Mouse (Mus musculus) Patski (cell line): ENCODE data around the gene Tbcb. TPM values are rescaled to one million over a fixed set of nuclear protein-coding genes. Genes with fewer than 3 reads are reported as not detected.

Source experiments
- ATAC-seq: fragments of 100-300 bp; one replicate; pipeline ENCODE4 v1.8.0; 2021
- CTCF ChIA-PET: fragments of 350-600 bp; sonication (Branson Sonifier 250); formaldehyde crosslinking; loops from one replicate; lab custom pipeline; 2022; ENCODE audit warnings: inconsistent platforms; lab: Charles Lee
- POLR2A ChIA-PET: fragments of 350-600 bp; sonication (Branson Sonifier 250); formaldehyde crosslinking; loops from one replicate; lab custom pipeline; 2022; ENCODE audit warnings: antibody characterized with exemption, inconsistent platforms; lab: Charles Lee
- DNase-seq: peaks from one replicate; pipeline ENCODE4 v3.0.0-alpha.2; 2011; ENCODE audit warnings: low read depth, low spot score
- H3K27me3 ChIP-seq: fragments of 371-371 bp; one replicate; pipeline ENCODE4 v1.5.1; 2021
- CTCF ChIP-seq: fragments of 100-300 bp; IDR thresholded peaks from one replicate; pipeline ENCODE4 v1.5.1; 2021
- in situ Hi-C: fragments of 300-500 bp; cut with MboI; formaldehyde crosslinking; loops from 3 replicates; pipeline ENCODE4 v1.11.1; 2018; ENCODE audit warnings: low pct_unique_long_range_greater_than_20kb, mixed read lengths
- polyA plus RNA-seq: library from polyadenylated mRNA; unstranded; gene quantifications from one replicate; pipeline ENCODE4 v1.2.3, GENCODE M21; 2021

The Tbcb gene
- polyA plus RNA-seq, 1 experiment from 2014 or later, result 87.4 TPM

DNA sequence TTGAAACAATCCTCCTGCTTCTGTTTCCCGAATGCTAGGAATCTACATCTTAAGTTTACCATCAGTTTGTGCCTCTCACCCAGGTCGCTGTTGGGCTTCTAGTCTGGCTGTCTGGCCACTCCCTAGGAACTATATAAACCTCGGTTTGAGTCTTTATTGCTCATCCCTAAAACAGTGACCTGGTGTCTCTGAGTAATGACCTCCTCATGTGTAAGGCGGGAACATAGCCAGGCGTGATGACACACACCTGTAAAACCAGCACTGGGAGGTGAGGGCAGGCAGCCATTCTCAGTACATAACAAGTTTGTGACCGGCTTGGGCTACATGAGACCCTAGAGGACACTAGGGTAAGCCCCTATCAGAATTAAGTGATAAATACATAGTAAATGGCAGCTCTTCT, 36.6 kb downstream of the Tbcb start:
- no peaks in the 10 kb centered on the region for H3K27me3 ChIP-seq
- ChIA-PET CTCF (interaction anchor here (1.4 to 1.9 kb wide), 2 partner anchors 10 to 17 kb away, joined by 3 to 5 read pairs; no protein-coding TSS in a partner anchor), POLR2A (interaction anchor here (1.2 kb wide), 1 partner anchor 14 kb away, joined by 3 read pairs; no protein-coding TSS in a partner anchor)
- no peak for ATAC-seq
- in situ Hi-C loops, result no loop called here
- no peak for TF ChIP-seq CTCF
- no peak for DNase-seq

DNA sequence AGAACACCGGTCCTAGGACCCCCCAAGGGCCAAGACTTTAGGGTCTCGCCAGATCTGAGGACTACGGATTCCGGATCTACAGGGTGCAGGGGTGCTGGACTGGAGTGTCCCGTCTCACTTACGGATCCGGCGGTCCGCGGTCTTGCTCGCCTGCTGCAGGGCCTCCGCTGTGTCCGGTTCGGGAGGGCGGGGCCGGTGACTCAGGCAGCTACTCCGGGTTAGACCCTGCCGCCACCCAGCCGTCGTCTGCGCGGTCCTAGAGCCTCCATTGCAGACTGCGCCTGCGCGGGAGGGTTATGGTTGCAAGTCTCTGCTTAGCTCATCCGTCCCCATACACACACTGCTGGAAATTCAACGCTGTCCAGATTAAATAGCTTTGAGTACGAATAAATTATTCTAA, 37.2 kb downstream of the Tbcb start:
- ATAC-seq (peak; percentile 72), DNase-seq (peak; percentile 79)
- no peak for TF ChIP-seq CTCF
- H3K27me3 ChIP-seq, result no peaks in the 10 kb centered on the region
- ChIA-PET CTCF (interaction anchor here (1.2 to 1.4 kb wide), 3 partner anchors 11 to 22 kb away, joined by 3 to 6 read pairs (median 5); no protein-coding TSS in a partner anchor), POLR2A (interaction anchor here (1.2 kb wide), 1 partner anchor 13 kb away, joined by 3 read pairs; no protein-coding TSS in a partner anchor)
- in situ Hi-C loops, result no loop called here

DNA sequence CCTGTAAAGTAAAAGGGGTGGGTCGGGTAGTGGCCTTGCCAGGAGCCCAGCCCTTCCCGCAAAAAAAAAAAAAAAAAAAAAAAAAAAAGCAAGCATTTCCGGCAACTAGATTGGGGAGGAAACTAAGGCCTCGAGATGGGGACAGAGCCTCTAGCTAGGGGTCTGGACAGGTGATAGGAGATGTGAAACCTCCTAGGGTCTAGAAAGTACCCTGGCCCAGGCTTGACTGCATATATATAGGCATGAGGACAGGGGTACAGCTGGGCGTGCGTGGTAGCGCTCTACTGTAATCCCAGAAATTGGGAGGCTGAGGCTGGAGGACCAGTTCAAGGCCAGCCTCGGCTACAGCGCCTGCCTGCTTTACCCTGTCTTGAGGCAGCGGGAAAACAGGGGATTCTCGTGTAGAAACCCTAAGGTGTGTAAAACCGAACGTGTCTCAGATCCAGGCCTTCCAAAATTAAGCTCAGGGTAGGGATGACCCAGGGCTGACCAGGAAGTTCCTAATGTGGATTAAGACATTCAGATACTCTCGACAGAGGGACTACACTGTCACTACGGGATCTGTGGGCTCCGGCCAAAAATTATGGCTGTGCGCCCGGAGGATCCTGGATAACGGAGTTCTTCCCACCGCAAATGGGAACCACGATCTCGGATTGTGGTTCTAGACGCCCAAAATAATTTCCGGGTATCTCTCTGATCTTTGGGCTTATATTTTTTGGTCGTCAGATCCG, 37.8 kb downstream of the Tbcb start:
- no peak for TF ChIP-seq CTCF
- in situ Hi-C loops, result no loop called here
- ChIA-PET CTCF (interaction anchor here (1.2 to 1.4 kb wide), 3 partner anchors 11 to 23 kb away, joined by 3 to 6 read pairs (median 5); no protein-coding TSS in a partner anchor), POLR2A (interaction anchor here (0.6 to 1.2 kb wide), 4 partner anchors 13 to 182 kb away, joined by 3 to 4 read pairs (median 3); no protein-coding TSS in a partner anchor)
- ATAC-seq (no peak), DNase-seq (no peak)
- H3K27me3 ChIP-seq, result no peaks in the 10 kb centered on the region

DNA sequence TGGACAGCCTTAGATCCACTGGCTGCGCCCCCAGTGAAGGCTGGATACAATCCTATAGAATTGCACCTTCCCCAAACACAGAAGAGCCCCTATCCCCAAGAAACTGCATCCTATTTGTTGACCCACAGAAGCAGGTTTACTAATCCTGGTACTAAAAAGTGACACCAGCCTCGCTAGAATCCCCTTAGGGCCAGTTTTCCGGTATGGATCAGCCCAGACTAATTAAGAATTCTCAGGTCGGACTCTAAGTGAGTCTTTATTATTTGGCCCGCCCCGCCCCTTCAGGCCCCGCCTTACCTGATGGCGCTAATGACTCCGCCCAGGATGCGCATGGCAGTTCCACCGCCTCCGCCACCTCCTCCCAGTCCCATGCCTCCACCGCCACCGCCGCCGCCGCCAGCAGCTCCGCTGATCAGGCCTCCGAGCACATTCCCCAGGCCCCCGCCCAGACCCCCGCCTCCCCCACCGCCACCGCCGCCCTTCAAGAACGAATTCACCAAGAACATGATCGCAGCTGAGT, 38.4 kb downstream of the Tbcb start:
- DNase-seq (no peak), ATAC-seq (peak; percentile 38)
- POLR2A ChIA-PET, result interaction anchor here (0.8 to 1.1 kb wide), 2 partner anchors 12 to 15 kb away, joined by 3 to 4 read pairs; no protein-coding TSS in a partner anchor
- in situ Hi-C loops, result no loop called here
- CTCF ChIA-PET, result interaction anchor here (1.2 to 1.3 kb wide), 3 partner anchors 12 to 24 kb away, joined by 5 to 6 read pairs (median 5); no protein-coding TSS in a partner anchor
- no peaks in the 10 kb centered on the region for H3K27me3 ChIP-seq
- no peak for TF ChIP-seq CTCF

DNA sequence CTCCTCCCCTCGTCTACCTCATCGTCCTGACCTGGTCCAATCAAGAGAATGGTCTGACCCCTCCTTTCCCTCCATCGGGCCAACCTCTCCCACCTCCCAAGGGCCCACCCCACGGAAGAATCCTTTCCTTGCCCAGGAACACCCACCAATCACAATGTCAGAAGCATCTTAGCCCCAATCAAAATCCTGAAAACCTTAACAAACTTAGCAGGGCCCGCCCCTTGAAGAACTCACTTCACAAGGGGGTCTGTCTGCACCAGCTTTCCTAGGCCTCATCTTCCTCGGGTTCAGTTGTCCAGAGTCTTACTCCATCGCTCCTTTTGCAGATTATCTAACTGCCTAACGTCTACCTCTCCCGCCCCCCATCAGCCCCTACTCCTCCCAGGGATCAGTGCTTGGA, 39.1 kb downstream of the Tbcb start:
- H3K27me3 ChIP-seq, result no peaks in the 10 kb centered on the region
- POLR2A ChIA-PET, result interaction anchor here (1.1 kb wide), 1 partner anchor 11 kb away, joined by 4 read pairs; no protein-coding TSS in a partner anchor
- ATAC-seq (no peak), DNase-seq (no peak)
- no peak for TF ChIP-seq CTCF
- in situ Hi-C loops, result no loop called here
- CTCF ChIA-PET, result interaction anchor here (1.2 kb wide), 1 partner anchor 12 kb away, joined by 5 read pairs; no protein-coding TSS in a partner anchor

DNA sequence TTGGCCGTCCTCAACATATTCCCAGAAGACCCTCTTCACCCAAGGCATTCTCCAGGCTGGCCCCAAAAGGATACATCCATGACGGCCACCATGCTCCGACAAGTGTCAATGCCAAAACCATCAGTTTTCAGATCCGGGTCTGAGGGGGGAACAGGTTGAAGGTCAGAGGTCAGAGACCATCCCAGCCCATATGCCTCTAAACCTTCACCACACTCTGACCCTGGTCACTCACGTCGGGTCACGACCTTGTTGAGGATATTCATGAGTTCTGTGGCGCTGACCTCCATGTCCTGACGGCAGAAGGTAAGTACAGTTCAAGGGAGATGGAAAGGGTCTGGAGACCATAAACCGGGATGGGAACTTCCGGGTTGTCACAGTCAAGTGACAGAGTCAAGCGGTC, 40.0 kb downstream of the Tbcb start:
- CTCF ChIA-PET, result no interaction called here
- no peak for TF ChIP-seq CTCF
- ATAC-seq (no peak), DNase-seq (no peak)
- no peaks in the 10 kb centered on the region for H3K27me3 ChIP-seq
- POLR2A ChIA-PET, result no interaction called here
- in situ Hi-C loops, result no loop called here

DNA sequence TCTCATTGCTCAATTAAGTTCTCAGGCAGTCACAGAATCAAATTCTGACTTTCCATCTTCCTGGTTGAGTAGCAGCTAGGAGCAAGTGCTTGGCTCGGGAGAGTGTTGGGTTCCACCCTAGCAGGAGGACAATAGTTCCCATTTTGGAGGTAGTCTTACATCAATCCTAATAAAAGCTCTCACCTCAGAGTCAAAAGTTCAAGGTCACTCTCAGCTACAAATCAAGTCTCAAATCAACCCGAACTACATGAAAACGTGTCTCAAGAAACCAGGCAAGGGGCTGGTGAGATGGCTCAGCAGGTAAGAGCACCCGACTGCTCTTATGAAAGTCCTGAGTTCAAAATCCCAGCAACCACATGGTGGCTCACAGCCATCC, 43.0 kb downstream of the Tbcb start:
- no peak for ATAC-seq
- no peaks in the 10 kb centered on the region for H3K27me3 ChIP-seq
- TF ChIP-seq CTCF, result no peak
- no peak for DNase-seq
- POLR2A ChIA-PET, result interaction anchor here (0.6 to 0.9 kb wide), 2 partner anchors 10 to 648 kb away, joined by 4 to 8 read pairs; no protein-coding TSS in a partner anchor
- CTCF ChIA-PET, result interaction anchor here (1.0 to 2.3 kb wide), 2 partner anchors 10 to 15 kb away, joined by 3 to 12 read pairs; partner anchors contain the start of gene Capns1
- in situ Hi-C loops, result no loop called here

DNA sequence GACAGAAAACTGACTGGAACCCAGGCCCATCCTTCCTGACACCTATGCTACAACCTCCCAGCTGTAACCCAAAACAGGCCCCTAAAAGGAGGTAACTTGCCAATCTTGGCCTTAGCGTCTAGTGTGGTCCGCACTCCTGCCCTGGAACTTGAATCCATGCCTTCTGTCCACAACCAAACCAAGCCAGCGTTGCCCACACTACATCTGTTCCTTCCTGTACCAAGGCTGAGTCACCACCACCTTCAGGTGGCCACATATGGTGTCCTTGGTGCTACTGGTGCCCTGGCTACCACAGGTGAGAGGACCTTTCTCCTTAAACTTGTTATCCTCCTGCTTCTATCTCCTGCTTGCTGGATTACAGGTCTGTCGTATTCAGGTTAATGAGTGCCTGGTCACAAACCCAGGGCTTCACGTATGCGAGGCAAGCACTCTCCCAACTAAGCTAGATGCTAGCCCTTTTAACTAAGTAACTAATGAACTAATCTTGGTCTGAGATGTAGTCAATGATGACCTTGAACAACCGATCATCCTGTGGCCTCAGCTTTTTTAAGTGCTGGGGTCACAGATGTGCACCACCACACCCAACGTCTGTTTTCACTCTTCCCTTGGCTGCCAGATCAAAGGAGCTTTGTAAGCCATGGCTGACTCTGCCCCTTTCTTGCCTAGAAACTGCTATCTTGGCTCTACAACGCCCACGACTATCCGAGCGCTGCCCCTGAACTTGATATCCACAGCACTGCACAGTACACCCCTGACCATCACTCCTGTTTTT, 43.5 kb downstream of the Tbcb start:
- ATAC-seq (no peak), DNase-seq (no peak)
- TF ChIP-seq CTCF, result no peak
- in situ Hi-C loops, result no loop called here
- H3K27me3 ChIP-seq, result no peaks in the 10 kb centered on the region
- POLR2A ChIA-PET, result interaction anchor here (0.9 kb wide), 1 partner anchor 11 kb away, joined by 4 read pairs; no protein-coding TSS in a partner anchor
- CTCF ChIA-PET, result interaction anchor here (1.0 to 2.3 kb wide), 3 partner anchors 10 to 18 kb away, joined by 3 to 12 read pairs (median 3); partner anchors contain the start of gene Capns1

DNA sequence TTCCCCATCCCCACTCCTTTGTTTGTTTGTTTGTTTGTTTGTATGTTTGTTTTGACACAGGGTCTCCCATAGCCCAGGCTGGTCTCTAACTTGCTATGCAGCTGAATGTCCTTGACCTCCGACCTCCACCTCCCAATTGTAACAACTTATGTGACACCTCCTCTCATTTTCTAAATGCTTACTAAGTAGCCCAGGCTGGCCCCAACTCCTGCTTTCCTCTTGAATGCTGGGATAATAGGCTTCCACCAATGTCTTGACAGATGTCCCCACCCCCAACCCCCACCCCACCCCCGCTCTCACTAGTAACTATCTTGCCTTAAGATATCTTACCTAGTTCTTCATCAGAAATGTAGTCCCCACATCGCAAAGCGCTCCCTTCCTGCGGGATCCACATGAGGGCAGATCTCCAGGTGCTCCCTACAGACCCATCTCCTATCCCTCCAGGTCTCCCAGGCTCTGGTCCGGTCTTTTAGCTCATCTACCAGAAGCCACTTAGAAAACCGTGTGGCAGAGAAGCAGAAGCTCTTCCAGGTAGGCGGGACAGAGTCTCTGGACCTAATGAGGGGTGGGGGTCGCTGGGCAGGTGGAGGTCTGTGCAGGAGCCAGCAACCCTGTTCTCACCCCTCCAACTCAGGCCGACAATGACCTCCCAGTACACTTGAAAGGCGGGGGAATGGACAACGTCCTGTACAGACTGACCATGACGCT, 47.3 kb downstream of the Tbcb start:
- ATAC-seq (no peak), DNase-seq (no peak)
- ChIA-PET POLR2A (interaction anchor here (0.6 kb wide), 1 partner anchor 86 kb away, joined by 8 read pairs; no protein-coding TSS in a partner anchor), CTCF (interaction anchor here (1.2 to 1.9 kb wide), 2 partner anchors 14 to 32 kb away, joined by 3 to 11 read pairs; partner anchors contain the start of gene Capns1)
- in situ Hi-C loops, result no loop called here
- H3K27me3 ChIP-seq, result no peaks in the 10 kb centered on the region
- no peak for TF ChIP-seq CTCF
